Mouse (Mus musculus): ENCODE data around the gene Reep6. TPM values are rescaled to one million over a fixed set of nuclear protein-coding genes. Genes with fewer than 3 reads are reported as not detected.

Gene Reep6
- polyA plus RNA-seq, 1 experiment from 2014 or later = 13.5 TPM

DNA sequence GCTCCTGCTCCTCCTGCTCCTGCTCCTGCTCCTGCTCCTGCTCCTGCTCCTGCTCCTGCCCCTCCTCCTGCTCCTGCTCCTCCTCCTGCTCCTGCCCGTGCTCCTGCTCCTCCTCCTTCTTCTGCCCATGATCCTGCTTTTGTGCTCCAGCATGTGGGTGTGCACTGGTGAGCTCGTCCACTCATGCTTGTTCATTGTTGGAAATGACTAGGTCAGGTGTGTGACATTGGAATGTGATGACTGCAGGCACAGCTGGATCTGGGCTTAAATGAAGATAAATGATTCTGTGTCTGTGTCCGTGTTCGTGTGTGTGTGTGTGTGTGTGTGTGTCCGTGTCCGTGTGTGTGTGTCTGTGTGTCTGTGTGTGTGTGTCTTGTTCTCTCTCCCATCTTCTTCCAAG lies 38.6 kb downstream of the Reep6 start:
- 82% methylated on average over 6 of the region's 6 CpGs for WGBS
- no peak for TF ChIP-seq EP300 (optimal IDR thresholded peaks at IDR 0.05)
- TF ChIP-seq CTCF (IDR thresholded peaks at IDR 0.05; ENCODE audit: low read depth) = no peak
- H3K27me3 ChIP-seq (ENCODE audit: control insufficient read depth, insufficient read depth, low read length) = no peaks in the 10 kb centered on the region
- H3K36me3 ChIP-seq (ENCODE audit: control insufficient read depth, insufficient read depth, low read length) = no peaks in the 10 kb centered on the region
- no peak overlapping the region for H3K9ac ChIP-seq (ENCODE audit: low read length)
- no peak overlapping the region for H3K4me2 ChIP-seq (replicated peaks; ENCODE audit: low read depth)
- no peaks in the 10 kb centered on the region for H3K9me3 ChIP-seq (ENCODE audit: control insufficient read depth, low read length)
- H3K27ac ChIP-seq (replicated peaks) = no peak overlapping the region
- DNase-seq (ENCODE audit: low spot score) (no peak), ATAC-seq (ENCODE audit: low FRiP score, low TSS enrichment) (no peak)
- no peak overlapping the region for H3K4me3 ChIP-seq (ENCODE audit: low read depth, low read length)
- no peaks in the 10 kb centered on the region for H3K4me1 ChIP-seq (replicated peaks; ENCODE audit: control insufficient read depth, insufficient read depth)

DNA sequence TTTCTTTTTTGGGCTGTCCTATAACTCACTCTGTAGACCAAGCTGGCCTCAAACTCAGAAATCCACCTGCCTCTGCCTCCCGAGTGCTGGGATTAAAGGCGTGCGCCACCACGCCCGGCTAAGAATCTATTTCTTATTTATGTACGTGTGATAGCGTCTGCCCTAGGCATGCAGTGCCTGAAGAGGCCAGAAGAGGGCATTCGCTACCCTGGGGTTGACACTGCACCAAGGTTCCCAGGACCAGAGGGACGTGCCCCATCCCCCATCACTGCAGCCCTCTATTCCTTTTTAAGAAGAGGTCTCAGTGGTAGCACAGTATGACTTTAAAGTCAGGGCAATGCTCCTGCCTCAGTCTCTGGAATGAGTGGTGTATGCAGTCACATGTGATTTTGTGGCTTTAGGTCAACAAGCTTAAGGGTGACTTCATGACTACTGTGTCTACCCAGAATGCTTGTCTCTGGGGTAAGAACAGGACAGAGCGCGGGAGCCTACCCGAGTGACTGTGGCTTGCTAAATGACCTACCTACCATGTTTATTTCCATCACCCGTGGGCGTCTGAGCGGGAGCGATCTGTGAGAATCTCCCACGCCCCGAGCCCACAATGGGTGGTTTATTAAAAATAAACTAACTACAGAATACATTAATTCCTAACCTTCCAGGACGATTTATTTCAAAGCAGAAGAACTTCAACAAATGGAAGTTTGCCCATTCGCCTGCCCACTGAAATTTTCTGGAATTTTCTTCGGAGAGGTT lies 40.4 kb downstream of the Reep6 start:
- H3K27me3 ChIP-seq (ENCODE audit: control insufficient read depth, insufficient read depth, low read length) = no peaks in the 10 kb centered on the region
- no peak for DNase-seq (ENCODE audit: low spot score)
- no peaks in the 10 kb centered on the region for H3K36me3 ChIP-seq (ENCODE audit: control insufficient read depth, insufficient read depth, low read length)
- H3K4me3 ChIP-seq (ENCODE audit: low read depth, low read length) = no peak overlapping the region
- H3K9ac ChIP-seq (ENCODE audit: low read length) = no peak overlapping the region
- H3K9me3 ChIP-seq (ENCODE audit: control insufficient read depth, low read length) = no peaks in the 10 kb centered on the region
- no peak for ATAC-seq (ENCODE audit: low FRiP score, low TSS enrichment)
- WGBS = 82% methylated on average over 21 of the region's 21 CpGs
- TF ChIP-seq CTCF (IDR thresholded peaks at IDR 0.05; ENCODE audit: low read depth) = peak; percentile 41
- no peak for TF ChIP-seq EP300 (optimal IDR thresholded peaks at IDR 0.05)
- H3K4me1 ChIP-seq (replicated peaks; ENCODE audit: control insufficient read depth, insufficient read depth) = no peaks in the 10 kb centered on the region
- H3K27ac ChIP-seq (replicated peaks) = no peak overlapping the region
- no peak overlapping the region for H3K4me2 ChIP-seq (replicated peaks; ENCODE audit: low read depth)

DNA sequence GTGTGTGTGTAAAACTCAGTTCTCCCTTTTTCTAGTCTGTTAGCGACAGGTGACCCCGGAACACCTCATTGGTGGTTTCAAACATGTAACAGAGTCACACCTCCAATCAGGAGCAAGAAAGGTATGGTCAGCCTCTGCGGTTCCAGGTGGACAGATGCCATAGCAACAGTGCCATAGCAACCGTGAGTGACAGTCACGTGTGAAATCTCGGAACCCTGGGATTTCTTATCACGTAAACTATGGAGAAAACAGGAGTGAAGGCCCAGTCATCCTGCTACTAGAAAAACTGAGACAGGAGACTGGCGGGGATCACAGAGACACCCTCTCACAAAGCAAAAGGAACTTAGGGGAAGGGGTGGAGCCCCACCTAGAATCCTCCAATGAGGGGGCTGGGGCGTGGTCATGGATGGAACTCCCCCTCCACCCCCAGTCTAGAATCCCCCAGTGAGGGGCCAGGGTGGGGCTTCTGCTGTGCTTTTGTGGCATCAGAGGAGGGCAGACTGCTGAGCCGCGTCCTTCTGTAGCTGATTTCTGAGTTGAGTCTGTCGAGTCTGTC lies 41.7 kb downstream of the Reep6 start:
- no peaks in the 10 kb centered on the region for H3K4me1 ChIP-seq (replicated peaks; ENCODE audit: control insufficient read depth, insufficient read depth)
- H3K27ac ChIP-seq (replicated peaks) = no peak overlapping the region
- TF ChIP-seq EP300 (optimal IDR thresholded peaks at IDR 0.05) (no peak), CTCF (IDR thresholded peaks at IDR 0.05; ENCODE audit: low read depth) (no peak)
- no peaks in the 10 kb centered on the region for H3K27me3 ChIP-seq (ENCODE audit: control insufficient read depth, insufficient read depth, low read length)
- DNase-seq (ENCODE audit: low spot score) (peak; percentile 76), ATAC-seq (ENCODE audit: low FRiP score, low TSS enrichment) (peak; percentile 55)
- 6% methylated on average over 12 of the region's 12 CpGs for WGBS
- no peaks in the 10 kb centered on the region for H3K36me3 ChIP-seq (ENCODE audit: control insufficient read depth, insufficient read depth, low read length)
- no peaks in the 10 kb centered on the region for H3K9me3 ChIP-seq (ENCODE audit: control insufficient read depth, low read length)
- H3K9ac ChIP-seq (ENCODE audit: low read length) = no peak overlapping the region
- no peak overlapping the region for H3K4me3 ChIP-seq (ENCODE audit: low read depth, low read length)
- H3K4me2 ChIP-seq (replicated peaks; ENCODE audit: low read depth) = peak overlapping the region; percentile 0; the same call in 1 of the 2 replicates

GRCm38 (mm10) chr10:80371983-80372382 lies 42.2 kb downstream of the Reep6 start:
- no peaks in the 10 kb centered on the region for H3K27me3 ChIP-seq (ENCODE audit: control insufficient read depth, insufficient read depth, low read length)
- TF ChIP-seq CTCF (IDR thresholded peaks at IDR 0.05; ENCODE audit: low read depth) = no peak
- TF ChIP-seq EP300 (optimal IDR thresholded peaks at IDR 0.05) = no peak
- no peak overlapping the region for H3K4me3 ChIP-seq (ENCODE audit: low read depth, low read length)
- DNase-seq (ENCODE audit: low spot score) (no peak), ATAC-seq (ENCODE audit: low FRiP score, low TSS enrichment) (no peak)
- H3K4me1 ChIP-seq (replicated peaks; ENCODE audit: control insufficient read depth, insufficient read depth) = no peaks in the 10 kb centered on the region
- H3K27ac ChIP-seq (replicated peaks) = no peak overlapping the region
- no peak overlapping the region for H3K9ac ChIP-seq (ENCODE audit: low read length)
- peak overlapping the region; percentile 0; the same call in 1 of the 2 replicates for H3K4me2 ChIP-seq (replicated peaks; ENCODE audit: low read depth)
- no peaks in the 10 kb centered on the region for H3K9me3 ChIP-seq (ENCODE audit: control insufficient read depth, low read length)
- WGBS = 48% methylated on average over 9 of the region's 9 CpGs
- H3K36me3 ChIP-seq (ENCODE audit: control insufficient read depth, insufficient read depth, low read length) = no peaks in the 10 kb centered on the region

- H3K9me3 ChIP-seq (ENCODE audit: control insufficient read depth, low read length) = no peaks in the 10 kb centered on the region
- H3K9ac ChIP-seq (ENCODE audit: low read length) = no peak overlapping the region
- no peaks in the 10 kb centered on the region for H3K4me1 ChIP-seq (replicated peaks; ENCODE audit: control insufficient read depth, insufficient read depth)
- no peak overlapping the region for H3K4me3 ChIP-seq (ENCODE audit: low read depth, low read length)
- TF ChIP-seq EP300 (optimal IDR thresholded peaks at IDR 0.05) (no peak), CTCF (IDR thresholded peaks at IDR 0.05; ENCODE audit: low read depth) (no peak)
- DNase-seq (ENCODE audit: low spot score) = no peak
- no peak for ATAC-seq (ENCODE audit: low FRiP score, low TSS enrichment)
- H3K36me3 ChIP-seq (ENCODE audit: control insufficient read depth, insufficient read depth, low read length) = no peaks in the 10 kb centered on the region
- H3K27me3 ChIP-seq (ENCODE audit: control insufficient read depth, insufficient read depth, low read length) = no peaks in the 10 kb centered on the region
- H3K27ac ChIP-seq (replicated peaks) = no peak overlapping the region
- H3K4me2 ChIP-seq (replicated peaks; ENCODE audit: low read depth) = no peak overlapping the region
- WGBS = 81% methylated on average over 6 of the region's 6 CpGs
Measured at GRCm38 (mm10) chr10:80372706-80373105, 43.0 kb downstream of the Reep6 start.

- Histone ChIP-seq H3K9ac (ENCODE audit: low read length) (no peak overlapping the region), H3K4me3 (ENCODE audit: low read depth, low read length) (no peak overlapping the region), H3K4me1 (replicated peaks; ENCODE audit: control insufficient read depth, insufficient read depth) (no peaks in the 10 kb centered on the region), H3K36me3 (ENCODE audit: control insufficient read depth, insufficient read depth, low read length) (no peaks in the 10 kb centered on the region), H3K9me3 (ENCODE audit: control insufficient read depth, low read length) (no peaks in the 10 kb centered on the region), H3K27ac (replicated peaks) (no peak overlapping the region), H3K27me3 (ENCODE audit: control insufficient read depth, insufficient read depth, low read length) (no peaks in the 10 kb centered on the region), H3K4me2 (replicated peaks; ENCODE audit: low read depth) (no peak overlapping the region)
- 26% methylated on average over 6 of the region's 6 CpGs for WGBS
- DNase-seq (ENCODE audit: low spot score) = peak; percentile 81
- peak; percentile 69 for ATAC-seq (ENCODE audit: low FRiP score, low TSS enrichment)
- TF ChIP-seq CTCF (IDR thresholded peaks at IDR 0.05; ENCODE audit: low read depth) (peak; percentile 83), EP300 (optimal IDR thresholded peaks at IDR 0.05) (no peak)
Measured at GRCm38 (mm10) chr10:80374063-80374462, 44.3 kb downstream of the Reep6 start.

Data from stomach, postnatal 0 days (tissue).